Mouse (Mus musculus) embryonic facial prominence, embryonic 12.5 days (tissue): ENCODE measurements around the gene Ggt6. TPM values are rescaled to one million over a fixed set of nuclear protein-coding genes. Genes with fewer than 3 reads are reported as not detected.

Experiments used
- ATAC-seq: fragments of 200-750 bp; cut with Nextera tagmentation; 2 replicates; pipeline ENCODE4 v1.8.0; 2017; ENCODE audit not compliant: insufficient number of reproducible peaks, insufficient read depth, low FRiP score, low TSS enrichment
- H3K27ac ChIP-seq: fragments of 300-500 bp; sonication (generic); 2 replicates; pipeline ENCODE4 v1.5.1; 2016; ENCODE audit warnings: mild to moderate bottlenecking
- H3K27me3 ChIP-seq: fragments of 300-500 bp; sonication (generic); 2 replicates; pipeline ENCODE4 v1.6.1; 2016; ENCODE audit warnings: mild to moderate bottlenecking, moderate library complexity
- H3K36me3 ChIP-seq: fragments of 300-500 bp; sonication (generic); 2 replicates; pipeline ENCODE4 v1.6.1; 2016; ENCODE audit warnings: mild to moderate bottlenecking
- H3K4me1 ChIP-seq: fragments of 300-500 bp; sonication (generic); 2 replicates; pipeline ENCODE4 v1.6.1; 2016
- H3K4me2 ChIP-seq: fragments of 300-500 bp; sonication (generic); replicated peaks from 2 replicates; pipeline ENCODE4 v1.6.1; 2016; ENCODE audit warnings: mild to moderate bottlenecking, moderate library complexity
- H3K4me3 ChIP-seq: fragments of 300-500 bp; sonication (generic); 2 replicates; pipeline ENCODE4 v1.5.1; 2016; ENCODE audit warnings: mild to moderate bottlenecking
- H3K9ac ChIP-seq: fragments of 300-500 bp; sonication (generic); 2 replicates; pipeline ENCODE4 v1.6.1; 2016; ENCODE audit warnings: mild to moderate bottlenecking, moderate library complexity
- H3K9me3 ChIP-seq: fragments of 300-500 bp; sonication (generic); 2 replicates; pipeline ENCODE4 v1.6.1; 2016; ENCODE audit warnings: mild to moderate bottlenecking, moderate library complexity
- WGBS: fragments of 180-500 bp; shearing (Covaris S2); methylation state at CpG from one replicate; pipeline ENCODE4 v1.1.7; 2016; 5-methylcytosine and 5-hydroxymethylcytosine counted together
- polyA plus RNA-seq: library from polyadenylated mRNA; unstranded; fragments of >200 nt; fragmentation: Nextera tagmentation; extraction: Ambion mirVana; gene quantifications from 2 replicates; pipeline ENCODE4 v1.2.1, GENCODE M21; 2016

The Ggt6 gene
- polyA plus RNA-seq, 1 experiment from 2014 or later, result 0.09 TPM

GRCm38 (mm10) chr11:72401068-72401467, 34.3 kb upstream of the Ggt6 start:
- no peak for ATAC-seq
- Histone ChIP-seq H3K9me3 (no peaks in the 10 kb centered on the region), H3K36me3 (no peaks in the 10 kb centered on the region), H3K9ac (no peak overlapping the region), H3K4me2 (no peak overlapping the region), H3K4me1 (peaks cover 30% of the 10 kb centered on the region; the same call in 1 of the 2 replicates), H3K4me3 (no peak overlapping the region), H3K27me3 (no peaks in the 10 kb centered on the region), H3K27ac (0 out of 2 replicates have a peak overlapping the region, but pooled peaks have one; percentile 30)
- WGBS, result 73% methylated on average over 12 of the region's 12 CpGs

DNA sequence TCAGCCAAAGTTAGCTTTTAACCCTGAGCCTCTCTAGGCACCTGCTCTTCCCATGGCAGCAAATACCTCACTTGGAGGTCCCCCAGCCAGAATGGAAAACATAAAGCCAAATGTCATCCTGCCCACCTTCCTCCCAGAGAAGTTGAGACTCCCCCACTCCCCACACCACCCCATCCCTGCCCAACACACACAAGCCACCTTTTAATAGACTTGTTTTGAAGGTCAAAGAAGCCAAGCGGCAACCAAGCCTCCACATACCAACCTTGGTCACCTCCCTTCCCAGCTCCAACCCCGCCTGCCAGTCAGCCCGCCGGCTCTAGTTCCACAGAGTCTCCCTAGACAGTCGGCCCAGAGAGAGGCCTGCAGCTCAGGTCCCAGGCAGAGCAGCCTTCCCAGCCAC, 33.3 kb upstream of the Ggt6 start:
- Histone ChIP-seq H3K27me3 (no peaks in the 10 kb centered on the region), H3K4me3 (no peak overlapping the region), H3K9me3 (no peaks in the 10 kb centered on the region), H3K9ac (no peak overlapping the region), H3K27ac (0 out of 2 replicates have a peak overlapping the region, but pooled peaks have one; percentile 30), H3K36me3 (no peaks in the 10 kb centered on the region), H3K4me1 (peaks cover 20% of the 10 kb centered on the region; the same call in 1 of the 2 replicates), H3K4me2 (no peak overlapping the region)
- WGBS, result 69% methylated on average over 5 of the region's 5 CpGs
- no peak for ATAC-seq

DNA sequence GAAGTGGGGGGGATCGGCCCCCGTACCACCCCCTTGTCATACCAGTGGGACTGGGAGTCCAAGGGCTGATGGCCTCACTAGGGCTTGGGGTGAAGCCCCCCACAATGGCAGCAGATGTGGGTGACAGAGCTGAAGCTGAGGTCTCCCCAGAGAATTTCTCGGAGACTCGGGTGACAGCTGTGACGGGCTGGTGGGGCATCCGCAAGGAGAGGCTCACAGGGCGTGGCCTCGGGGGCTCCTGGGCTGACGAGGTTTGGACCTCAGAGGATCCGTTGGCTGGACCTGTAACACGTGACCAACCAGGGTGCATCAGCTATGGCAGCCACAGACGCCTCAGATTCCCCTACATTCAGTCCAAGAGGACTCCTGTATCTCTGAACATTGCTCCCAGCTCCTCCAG, 32.4 kb upstream of the Ggt6 start:
- peaks cover 23% of the 10 kb centered on the region for H3K4me1 ChIP-seq
- no peak overlapping the region for H3K4me3 ChIP-seq
- ATAC-seq, result no peak
- no peaks in the 10 kb centered on the region for H3K9me3 ChIP-seq
- 77% methylated on average over 12 of the region's 12 CpGs for WGBS
- no peaks in the 10 kb centered on the region for H3K36me3 ChIP-seq
- H3K9ac ChIP-seq, result no peak overlapping the region
- H3K27ac ChIP-seq, result no peak overlapping the region
- H3K4me2 ChIP-seq, result no peak overlapping the region
- no peaks in the 10 kb centered on the region for H3K27me3 ChIP-seq

- no peak for ATAC-seq
- Histone ChIP-seq H3K4me3 (no peak overlapping the region), H3K36me3 (no peaks in the 10 kb centered on the region), H3K4me1 (peaks cover 27% of the 10 kb centered on the region), H3K27ac (no peak overlapping the region), H3K9ac (no peak overlapping the region), H3K27me3 (peaks cover 11% of the 10 kb centered on the region), H3K4me2 (no peak overlapping the region), H3K9me3 (no peaks in the 10 kb centered on the region)
- WGBS, result 48% methylated on average over 4 of the region's 4 CpGs
These were observed 29.8 kb upstream of the Ggt6 start for GRCm38 (mm10) chr11:72405532-72405931.

- Histone ChIP-seq H3K4me2 (no peak overlapping the region), H3K9me3 (no peaks in the 10 kb centered on the region), H3K9ac (no peak overlapping the region), H3K4me1 (peaks cover 31% of the 10 kb centered on the region), H3K27me3 (peaks cover 14% of the 10 kb centered on the region), H3K4me3 (no peak overlapping the region), H3K36me3 (no peaks in the 10 kb centered on the region), H3K27ac (no peak overlapping the region)
- 43% methylated on average over 8 of the region's 8 CpGs for whole genome bisulfite sequencing
- no peak for ATAC-seq
These were observed 29.1 kb upstream of the Ggt6 start for GRCm38 (mm10) chr11:72406079-72406675.

DNA sequence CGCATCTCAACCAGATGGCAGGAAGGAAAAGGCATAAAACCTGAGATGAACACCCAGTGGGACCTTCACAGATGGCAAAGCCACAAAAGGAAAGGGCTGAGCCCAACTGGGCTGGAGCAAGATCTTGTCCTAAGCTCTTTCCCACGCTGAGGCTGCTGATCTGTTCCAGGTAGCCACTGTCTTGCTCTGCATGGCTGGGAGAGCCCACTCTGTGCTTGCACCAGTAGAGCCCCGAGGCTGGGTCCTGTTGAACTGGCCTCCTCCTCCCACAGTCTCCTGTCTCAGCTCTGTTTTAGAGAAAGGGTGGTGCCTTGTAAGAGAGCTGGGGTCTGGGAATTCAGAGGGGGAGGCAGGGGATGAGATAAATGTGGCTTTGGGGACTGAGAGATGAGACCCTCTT, 28.2 kb upstream of the Ggt6 start:
- peaks cover 14% of the 10 kb centered on the region for H3K27me3 ChIP-seq
- no peak overlapping the region for H3K27ac ChIP-seq
- H3K4me1 ChIP-seq, result peaks cover 29% of the 10 kb centered on the region
- no peak overlapping the region for H3K9ac ChIP-seq
- H3K4me2 ChIP-seq, result no peak overlapping the region
- no peak overlapping the region for H3K4me3 ChIP-seq
- 25% methylated on average over 3 of the region's 3 CpGs for WGBS
- no peak for ATAC-seq
- H3K9me3 ChIP-seq, result no peaks in the 10 kb centered on the region
- no peaks in the 10 kb centered on the region for H3K36me3 ChIP-seq

GRCm38 (mm10) chr11:72407574-72407973, 27.8 kb upstream of the Ggt6 start:
- H3K27ac ChIP-seq, result no peak overlapping the region
- no peak overlapping the region for H3K4me3 ChIP-seq
- peaks cover 14% of the 10 kb centered on the region for H3K27me3 ChIP-seq
- H3K9me3 ChIP-seq, result no peaks in the 10 kb centered on the region
- H3K4me1 ChIP-seq, result peaks cover 25% of the 10 kb centered on the region
- 21% methylated on average over 7 of the region's 7 CpGs for WGBS
- H3K36me3 ChIP-seq, result no peaks in the 10 kb centered on the region
- H3K4me2 ChIP-seq, result no peak overlapping the region
- ATAC-seq, result no peak
- no peak overlapping the region for H3K9ac ChIP-seq

DNA sequence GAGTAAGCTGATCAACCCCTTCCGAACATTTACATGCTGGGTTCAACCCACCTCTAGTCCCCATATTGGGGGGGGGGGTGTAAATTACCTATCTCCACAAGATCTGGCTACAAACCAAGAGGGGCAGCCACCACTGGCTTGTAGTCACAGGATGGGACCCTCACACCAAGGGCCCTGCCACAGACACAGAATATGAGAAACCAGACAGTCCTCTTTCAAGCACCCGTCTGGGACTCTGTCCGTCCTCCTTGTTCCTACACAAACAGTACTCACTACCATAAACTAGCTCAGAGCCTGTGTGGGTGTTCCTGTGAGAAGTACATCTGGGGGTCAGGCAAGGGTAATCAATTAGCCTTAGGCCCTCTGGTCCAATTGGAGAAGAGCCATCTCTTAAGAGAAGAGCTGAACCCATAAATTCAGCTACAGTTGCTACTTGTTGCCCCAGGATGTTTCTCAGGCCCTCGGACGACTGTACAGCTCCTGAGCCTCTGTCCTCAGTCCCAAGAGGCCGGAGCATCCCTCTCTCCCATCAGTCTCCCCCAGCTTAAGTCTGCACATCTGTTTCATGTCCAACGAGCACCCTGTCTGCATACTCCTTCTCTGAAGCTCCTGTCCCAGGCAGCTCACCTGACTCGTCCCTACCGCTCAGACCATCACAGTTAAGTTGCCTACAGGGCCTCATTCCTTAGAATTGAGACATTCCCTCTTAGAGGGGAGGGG, 26.7 kb upstream of the Ggt6 start:
- H3K4me1 ChIP-seq, result peaks cover 25% of the 10 kb centered on the region
- ATAC-seq, result no peak
- H3K9me3 ChIP-seq, result no peaks in the 10 kb centered on the region
- H3K36me3 ChIP-seq, result no peaks in the 10 kb centered on the region
- H3K9ac ChIP-seq, result no peak overlapping the region
- no peak overlapping the region for H3K27ac ChIP-seq
- H3K27me3 ChIP-seq, result peaks cover 20% of the 10 kb centered on the region
- no peak overlapping the region for H3K4me3 ChIP-seq
- 51% methylated on average over 9 of the region's 9 CpGs for WGBS
- H3K4me2 ChIP-seq, result 0 out of 2 replicates have a peak overlapping the region, but pooled peaks have one; percentile 7

- peaks cover 25% of the 10 kb centered on the region for H3K4me1 ChIP-seq
- H3K27me3 ChIP-seq, result peaks cover 20% of the 10 kb centered on the region
- H3K9ac ChIP-seq, result no peak overlapping the region
- no peak for ATAC-seq
- no peak overlapping the region for H3K27ac ChIP-seq
- 75% methylated on average over 12 of the region's 12 CpGs for WGBS
- H3K36me3 ChIP-seq, result no peaks in the 10 kb centered on the region
- peak overlapping the region; percentile 68 for H3K4me3 ChIP-seq
- H3K9me3 ChIP-seq, result no peaks in the 10 kb centered on the region
- H3K4me2 ChIP-seq, result peak overlapping the region; percentile 100
These were observed 25.5 kb upstream of the Ggt6 start for GRCm38 (mm10) chr11:72409649-72410385.

DNA sequence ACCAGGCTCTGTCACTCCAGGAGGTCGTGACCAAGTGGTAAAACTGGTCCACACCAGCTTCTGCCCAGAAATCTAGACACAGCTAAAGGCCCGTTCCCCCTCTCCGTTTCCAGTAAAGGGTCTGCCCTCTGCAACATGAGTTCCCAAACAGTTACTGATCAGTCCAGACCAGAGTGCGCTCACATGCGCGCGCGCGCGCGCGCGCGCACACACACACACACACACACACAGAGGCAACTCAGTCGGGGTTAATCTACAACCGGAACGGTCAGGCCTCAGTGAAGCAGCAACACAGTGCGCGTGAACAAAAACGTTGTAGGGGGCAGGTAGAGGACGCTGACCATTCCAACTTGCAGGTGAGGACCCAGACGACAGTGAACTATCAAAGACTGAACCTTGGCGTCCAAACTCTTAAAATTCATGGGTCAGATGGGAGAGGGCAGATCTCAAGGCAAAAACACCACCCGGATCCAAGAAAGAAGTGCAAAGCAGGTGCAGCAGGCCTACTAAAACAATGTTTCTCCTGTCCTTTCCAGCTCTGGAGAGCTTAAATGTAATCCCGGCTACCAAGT, 24.7 kb upstream of the Ggt6 start:
- Histone ChIP-seq H3K4me3 (peak overlapping the region; percentile 68), H3K27me3 (peaks cover 20% of the 10 kb centered on the region), H3K36me3 (no peaks in the 10 kb centered on the region), H3K9me3 (no peaks in the 10 kb centered on the region), H3K27ac (no peak overlapping the region), H3K4me1 (peaks cover 25% of the 10 kb centered on the region), H3K4me2 (peak overlapping the region; percentile 100), H3K9ac (peak overlapping the region; percentile 67; the same call in 1 of the 2 replicates)
- 1% methylated on average over 25 of the region's 25 CpGs for WGBS
- ATAC-seq, result no peak

DNA sequence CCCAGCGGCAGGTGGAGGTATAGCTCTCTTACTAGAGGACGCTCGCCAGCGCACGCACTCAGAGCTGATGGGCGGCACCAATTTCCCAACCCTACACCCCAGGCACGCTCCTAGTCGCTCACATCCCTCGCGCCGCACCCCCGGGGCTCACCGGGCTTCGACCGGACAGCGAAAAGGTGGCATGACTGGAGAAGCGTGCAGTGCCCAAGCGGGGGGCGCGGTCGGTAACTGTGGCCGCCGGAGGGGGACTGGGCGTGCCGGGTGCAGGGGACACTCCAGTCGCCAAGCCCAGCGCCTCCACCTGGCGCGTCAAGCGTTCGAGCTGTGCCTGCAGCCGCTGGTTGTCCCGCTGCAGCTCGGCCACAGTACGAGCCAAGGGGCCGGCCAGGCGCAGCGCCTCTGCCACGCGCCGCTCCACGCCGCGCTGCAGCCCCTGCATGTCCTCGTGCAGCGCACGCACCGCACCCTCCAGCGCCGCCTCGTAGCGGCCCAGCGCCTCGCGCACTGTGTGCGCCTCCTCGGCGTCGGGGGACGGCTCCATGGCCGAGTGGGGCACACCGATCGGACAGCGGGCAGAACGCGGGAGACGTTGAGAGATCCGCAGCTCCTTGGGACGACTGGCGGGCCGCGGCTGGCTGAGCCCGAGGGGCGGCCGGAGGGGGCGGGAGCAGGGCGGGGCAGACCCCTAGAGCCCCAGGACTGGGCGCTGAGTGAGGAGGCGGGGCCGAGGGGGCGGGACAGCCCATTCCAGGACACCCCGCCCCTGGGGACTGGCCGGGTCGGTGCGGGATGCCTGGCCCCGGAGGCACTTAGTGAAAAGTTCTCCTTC, 24.0 kb upstream of the Ggt6 start, which contains the start of gene Smtnl2:
Smtnl2 (minus strand) TSS at position 621 of the 829 bp plus-strand sequence.
- ATAC-seq, result peak; percentile 79
- peak within 1 kb of the TSS; percentile 68 for H3K4me3 ChIP-seq
- WGBS, result under 1% methylated on average over 73 of the region's 86 CpGs
- no peaks in the 10 kb centered on the region for H3K36me3 ChIP-seq
- peak within 1 kb of the TSS; percentile 67 for H3K9ac ChIP-seq
- H3K27me3 ChIP-seq, result peaks cover 20% of the 10 kb centered on the region
- peaks cover 25% of the 10 kb centered on the region for H3K4me1 ChIP-seq
- no peaks in the 10 kb centered on the region for H3K9me3 ChIP-seq
- H3K27ac ChIP-seq, result peak within 1 kb of the TSS; percentile 60
- peak within 1 kb of the TSS; percentile 100 for H3K4me2 ChIP-seq
